Mouse (Mus musculus) stomach, postnatal 0 days (tissue): ENCODE measurements around the gene Tssc4. TPM values are rescaled to one million over a fixed set of nuclear protein-coding genes. Genes with fewer than 3 reads are reported as not detected.

Source experiments
- ATAC-seq: fragments of 200-750 bp; cut with Nextera tagmentation; 2 replicates; pipeline ENCODE4 v1.8.0; 2017; ENCODE audit not compliant: low FRiP score, low TSS enrichment
- DNase-seq: peaks from one replicate; pipeline ENCODE4 v3.0.0-alpha.2; 2016; ENCODE audit warnings: low spot score
- H3K27ac ChIP-seq: fragments of 300-500 bp; sonication (generic); replicated peaks from 2 replicates; pipeline ENCODE4 v1.5.1; 2014; ENCODE audit warnings: mild to moderate bottlenecking, control low read depth
- H3K27me3 ChIP-seq: fragments of 300-500 bp; sonication (generic); 2 replicates; pipeline ENCODE4 v1.6.1; 2014; ENCODE audit warnings: low read length; ENCODE audit not compliant: control insufficient read depth, insufficient read depth
- H3K36me3 ChIP-seq: fragments of 300-500 bp; sonication (generic); 2 replicates; pipeline ENCODE4 v1.6.1; 2014; ENCODE audit warnings: low read length, mixed read lengths; ENCODE audit not compliant: control insufficient read depth, insufficient read depth
- H3K4me1 ChIP-seq: fragments of 300-500 bp; sonication (generic); replicated peaks from 2 replicates; pipeline ENCODE4 v1.6.1; 2014; ENCODE audit warnings: antibody characterized with exemption; ENCODE audit not compliant: control insufficient read depth, insufficient read depth
- H3K4me2 ChIP-seq: fragments of 300-500 bp; sonication (generic); replicated peaks from 2 replicates; pipeline ENCODE4 v1.6.1; 2014; ENCODE audit warnings: low read depth, mild to moderate bottlenecking, control low read depth, moderate library complexity
- H3K4me3 ChIP-seq: fragments of 300-500 bp; sonication (generic); 2 replicates; pipeline ENCODE4 v1.5.1; 2014; ENCODE audit warnings: low read depth, low read length, control low read depth
- H3K9ac ChIP-seq: fragments of 300-500 bp; sonication (generic); 2 replicates; pipeline ENCODE4 v1.6.1; 2014; ENCODE audit warnings: mild to moderate bottlenecking, low read length, control low read depth, mixed read lengths
- H3K9me3 ChIP-seq: fragments of 300-500 bp; sonication (generic); 2 replicates; pipeline ENCODE4 v1.6.1; 2016; ENCODE audit warnings: low read length; ENCODE audit not compliant: control insufficient read depth
- CTCF ChIP-seq: IDR thresholded peaks from 2 replicates; pipeline ENCODE4 v1.5.1; 2016; ENCODE audit warnings: antibody characterized with exemption, low read depth, mild to moderate bottlenecking, moderate library complexity
- EP300 ChIP-seq: optimal IDR thresholded peaks from 2 replicates; pipeline ENCODE3; 2016; ENCODE audit warnings: antibody characterized with exemption
- WGBS: fragments of 180-500 bp; shearing (Covaris S2); extraction: QIAGEN DNeasy Blood & Tissue Kit; methylation state at CpG from one replicate; pipeline ENCODE4 v1.1.7; 2014; 5-methylcytosine and 5-hydroxymethylcytosine counted together
- polyA plus RNA-seq: library from polyadenylated mRNA; unstranded; fragments of >200 nt; fragmentation: Nextera tagmentation; extraction: Ambion mirVana; gene quantifications from 2 replicates; pipeline ENCODE4 v1.2.1, GENCODE M21; 2015

Tssc4 gene
- polyA plus RNA-seq, 1 experiment from 2014 or later = 44.7 TPM

GRCm38 (mm10) chr7:143067897-143068296, 1.2 kb upstream of the Tssc4 start:
- peaks cover 35% of the 10 kb centered on the region for H3K36me3 ChIP-seq
- peak overlapping the region; percentile 96 for H3K27ac ChIP-seq
- WGBS = 65% methylated on average over 3 of the region's 3 CpGs
- H3K4me3 ChIP-seq = no peak overlapping the region
- H3K27me3 ChIP-seq = no peaks in the 10 kb centered on the region
- H3K9me3 ChIP-seq = no peaks in the 10 kb centered on the region
- no peak overlapping the region for H3K4me2 ChIP-seq
- TF ChIP-seq EP300 (no peak), CTCF (no peak)
- H3K9ac ChIP-seq = no peak overlapping the region
- peaks cover 6% of the 10 kb centered on the region; the same call in 1 of the 2 replicates for H3K4me1 ChIP-seq
- DNase-seq (no peak), ATAC-seq (no peak)

DNA sequence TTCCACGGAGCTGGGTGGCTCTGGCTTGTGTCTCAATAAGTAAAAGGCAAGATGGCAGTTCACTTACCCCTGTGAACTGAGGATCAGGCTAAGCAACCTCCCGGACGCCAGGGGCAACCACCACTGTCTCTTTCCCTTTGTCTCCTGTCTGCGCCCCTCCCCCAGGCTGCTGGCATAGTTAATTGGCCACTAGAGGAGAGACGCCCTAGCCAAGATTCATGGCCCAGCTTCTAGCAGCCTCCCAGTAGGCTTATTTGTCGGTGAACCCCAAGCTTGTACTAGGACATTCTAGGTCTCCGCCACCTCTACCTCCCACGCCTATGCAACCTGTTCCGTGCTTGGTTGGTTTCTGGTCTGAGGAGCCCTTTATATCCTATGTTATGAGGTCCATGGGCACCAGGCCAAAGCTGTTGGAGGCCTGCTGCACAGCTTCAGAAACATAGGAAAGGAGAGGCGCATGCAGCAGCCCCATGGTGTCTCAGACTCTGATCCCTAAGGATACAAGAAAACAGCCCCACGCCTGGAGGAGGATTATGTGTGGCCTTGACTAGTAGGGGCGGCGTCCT, 650 bp upstream of the Tssc4 start:
- H3K4me1 ChIP-seq = peaks cover 6% of the 10 kb centered on the region; the same call in 1 of the 2 replicates
- H3K9me3 ChIP-seq = no peaks in the 10 kb centered on the region
- H3K36me3 ChIP-seq = peaks cover 35% of the 10 kb centered on the region
- TF ChIP-seq CTCF = no peak
- no peak for TF ChIP-seq EP300
- WGBS = 49% methylated on average over 13 of the region's 13 CpGs
- no peaks in the 10 kb centered on the region for H3K27me3 ChIP-seq
- DNase-seq = no peak
- peak overlapping the region; percentile 48; the same call in 1 of the 2 replicates for H3K9ac ChIP-seq
- peak overlapping the region; percentile 96 for H3K27ac ChIP-seq
- ATAC-seq = peak; percentile 1; the same call in 1 of the 2 replicates
- H3K4me3 ChIP-seq = peak overlapping the region; percentile 20; the same call in 1 of the 2 replicates
- peak overlapping the region; percentile 47 for H3K4me2 ChIP-seq

- TF ChIP-seq EP300 (no peak), CTCF (no peak)
- Histone ChIP-seq H3K4me1 (peaks cover 6% of the 10 kb centered on the region; the same call in 1 of the 2 replicates), H3K27me3 (no peaks in the 10 kb centered on the region), H3K27ac (peak overlapping the region; percentile 81), H3K4me2 (peak overlapping the region; percentile 84), H3K4me3 (peak overlapping the region; percentile 57), H3K9me3 (no peaks in the 10 kb centered on the region), H3K9ac (peak overlapping the region; percentile 71), H3K36me3 (peaks cover 24% of the 10 kb centered on the region)
- DNase-seq (peak; percentile 47), ATAC-seq (peak; percentile 8)
- 7% methylated on average over 30 of the region's 30 CpGs for WGBS
These were observed 827 bp downstream of the Tssc4 start for GRCm38 (mm10) chr7:143069751-143070400.

- H3K27ac ChIP-seq = peak overlapping the region; percentile 81; the same call in 1 of the 2 replicates
- no peak for TF ChIP-seq CTCF
- no peak for TF ChIP-seq EP300
- H3K36me3 ChIP-seq = peaks cover 21% of the 10 kb centered on the region
- ATAC-seq = no peak
- H3K27me3 ChIP-seq = no peaks in the 10 kb centered on the region
- 81% methylated on average over 10 of the region's 10 CpGs for WGBS
- peak overlapping the region; percentile 71 for H3K9ac ChIP-seq
- peaks cover 6% of the 10 kb centered on the region; the same call in 1 of the 2 replicates for H3K4me1 ChIP-seq
- DNase-seq = no peak
- peak overlapping the region; percentile 84 for H3K4me2 ChIP-seq
- peak overlapping the region; percentile 57 for H3K4me3 ChIP-seq
- no peaks in the 10 kb centered on the region for H3K9me3 ChIP-seq
These were observed 1.5 kb downstream of the Tssc4 start for GRCm38 (mm10) chr7:143070506-143071070.

- TF ChIP-seq CTCF (no peak), EP300 (no peak)
- WGBS = 81% methylated on average over 5 of the region's 5 CpGs
- ATAC-seq = no peak
These were observed 3.6 kb downstream of the Tssc4 start for GRCm38 (mm10) chr7:143072605-143073004.

GRCm38 (mm10) chr7:143073086-143073485, 4.0 kb downstream of the Tssc4 start:
- Histone ChIP-seq H3K4me3 (no peak overlapping the region), H3K27me3 (no peaks in the 10 kb centered on the region), H3K9ac (no peak overlapping the region), H3K4me1 (peaks cover 6% of the 10 kb centered on the region; the same call in 1 of the 2 replicates), H3K36me3 (peaks cover 3% of the 10 kb centered on the region; the same call in 1 of the 2 replicates), H3K4me2 (no peak overlapping the region), H3K9me3 (no peaks in the 10 kb centered on the region), H3K27ac (no peak overlapping the region)
- 67% methylated on average over 1 of the region's 1 CpGs for WGBS
- TF ChIP-seq CTCF (peak; percentile 83), EP300 (no peak)
- ATAC-seq (no peak), DNase-seq (peak; percentile 56)

More at GRCm38 (mm10) chr7:143072605-143073004, 3.6 kb downstream of the Tssc4 start:
- Histone ChIP-seq H3K9me3 (no peaks in the 10 kb centered on the region), H3K4me3 (no peak overlapping the region), H3K9ac (no peak overlapping the region), H3K27me3 (no peaks in the 10 kb centered on the region), H3K4me2 (no peak overlapping the region), H3K27ac (no peak overlapping the region), H3K4me1 (peaks cover 6% of the 10 kb centered on the region; the same call in 1 of the 2 replicates), H3K36me3 (peaks cover 7% of the 10 kb centered on the region; the same call in 1 of the 2 replicates)
- no peak for DNase-seq
